Mouse (Mus musculus) gastrocnemius, postnatal 25 days (tissue): ENCODE results near the gene Olfr597. TPM values are rescaled to one million over a fixed set of nuclear protein-coding genes. Genes with fewer than 3 reads are reported as not detected.
"Not testable (repeated sequence)": the region's sequence is repeated elsewhere in the genome, so short reads cannot be mapped to it uniquely, and the experiment has no call there.

ENCODE experiments used
- DNase-seq: peaks from one replicate; pipeline ENCODE4 v3.0.0; 2022
- long read RNA-seq, 2 experiments: library from polyadenylated mRNA; stranded (forward); transcript quantifications; one replicate each; pipeline ENCODE4 v2.0.0; 2021
- microRNA-seq, 2 experiments: library from miRNA; unstranded; fragments of <30 nt; microRNA quantifications; one replicate each; pipeline ENCODE4 v1.2.0; 2021; ENCODE audit warnings: borderline replicate concordance in 2 of 2
- total RNA-seq, 2 experiments: library from RNA; stranded (reverse); gene quantifications; 1 replicate in 1 of 2; 2 replicates in 1 of 2; pipeline ENCODE4 v1.2.3; 2021

Gene Olfr597
- total RNA-seq = not detected
- long read RNA-seq, experiment 1 = 0 reads
- long read RNA-seq, experiment 2 = 0 reads

- DNase-seq = not testable (repeated sequence)
Measured at GRCm38 (mm10) chr7:103316015-103316414, at the start of gene Olfr597. Olfr597 (plus strand) TSS chr7:103316315.

- DNase-seq = not testable (repeated sequence)
Measured at GRCm38 (mm10) chr7:103305348-103305747, 10.8 kb upstream of the Olfr597 start, which contains the start of gene Olfr596. Olfr596 (plus strand) TSS chr7:103305648.

GRCm38 (mm10) chr7:103323268-103323667, 7.2 kb downstream of the Olfr597 start, which contains the start of gene Olfr598:
Olfr598 (plus strand) TSS chr7:103323568.
- DNase-seq = no peak

- DNase-seq = no peak
Measured at GRCm38 (mm10) chr7:103335617-103336016, 19.5 kb downstream of the Olfr597 start, which contains the start of gene Olfr599. Olfr599 (plus strand) TSS chr7:103335917.

GRCm38 (mm10) chr7:103349569-103349968, 33.5 kb downstream of the Olfr597 start, which contains the start of gene Olfr600:
Olfr600 (minus strand) TSS chr7:103349669.
- DNase-seq = no peak

- DNase-seq = no peak
Measured at GRCm38 (mm10) chr7:103362555-103362954, 46.4 kb downstream of the Olfr597 start, which contains the start of gene Olfr601. Olfr601 (minus strand) TSS chr7:103362655.

Small RNAs within 50 kb of the gene (microRNA-seq; reads per million reads assigned to microRNA genes)
- 0 reads per million in 2 experiments for gene Gm23550

Other genes starting within 250 kb of the Olfr597 start
- gene Olfr584, start 234.4 kb upstream of the Olfr597 start, total RNA-seq = not detected
- not detected for gene Olfr585, start 218.6 kb upstream of the Olfr597 start, total RNA-seq
- gene Olfr586, start 190.7 kb upstream of the Olfr597 start, total RNA-seq = not detected
- gene Olfr588-ps1, start 175.4 kb upstream of the Olfr597 start, total RNA-seq = not detected
- gene Olfr589, start 160.0 kb upstream of the Olfr597 start, total RNA-seq = not detected
- not detected for gene Olfr591, start 138.0 kb upstream of the Olfr597 start, total RNA-seq
- not detected for gene Olfr592, start 131.5 kb upstream of the Olfr597 start, total RNA-seq
- not detected for gene Olfr593, start 104.5 kb upstream of the Olfr597 start, total RNA-seq
- gene Olfr594, start 99.3 kb upstream of the Olfr597 start, total RNA-seq = not detected
- gene Usp17ld, start 63.8 kb upstream of the Olfr597 start, total RNA-seq = not detected
- gene Olfr596, start 10.7 kb upstream of the Olfr597 start, total RNA-seq = not detected
- gene Olfr598, start 7.3 kb downstream of the Olfr597 start, total RNA-seq = not detected
- gene Olfr599, start 19.6 kb downstream of the Olfr597 start, total RNA-seq = not detected
- not detected for gene Olfr600, start 33.4 kb downstream of the Olfr597 start, total RNA-seq
- gene Olfr601, start 46.3 kb downstream of the Olfr597 start, total RNA-seq = not detected
- not detected for gene Olfr603, start 69.9 kb downstream of the Olfr597 start, total RNA-seq
- gene Usp17lc, start 98.8 kb downstream of the Olfr597 start, total RNA-seq = not detected
- not detected for gene Olfr605, start 129.1 kb downstream of the Olfr597 start, total RNA-seq
- not detected for gene Olfr606, start 132.7 kb downstream of the Olfr597 start, total RNA-seq
- gene Olfr607, start 147.8 kb downstream of the Olfr597 start, total RNA-seq = not detected
- gene Olfr608, start 153.6 kb downstream of the Olfr597 start, total RNA-seq = not detected
- gene Olfr609, start 181.7 kb downstream of the Olfr597 start, total RNA-seq = not detected
- not detected for gene Olfr610, start 195.8 kb downstream of the Olfr597 start, total RNA-seq
- gene Olfr611, start 204.5 kb downstream of the Olfr597 start, total RNA-seq = not detected
- not detected for gene Olfr612, start 226.4 kb downstream of the Olfr597 start, total RNA-seq
- not detected for gene Olfr613, start 231.8 kb downstream of the Olfr597 start, total RNA-seq
- gene Olfr615, start 239.8 kb downstream of the Olfr597 start, total RNA-seq = not detected